Mouse (Mus musculus) liver, embryonic 11.5 days (tissue): ENCODE data around the gene Rnpepl1. TPM values are rescaled to one million over a fixed set of nuclear protein-coding genes. Genes with fewer than 3 reads are reported as not detected.
"Not testable (repeated sequence)": the region's sequence is repeated elsewhere in the genome, so short reads cannot be mapped to it uniquely, and the experiment has no call there.

Experiments used
- ATAC-seq: fragments of 200-750 bp; cut with Nextera tagmentation; replicated peaks from 2 replicates; pipeline ENCODE4 v1.8.0; 2017; ENCODE audit warnings: moderate number of reproducible peaks, mild to moderate bottlenecking, moderate TSS enrichment, moderate library complexity; ENCODE audit not compliant: low FRiP score
- DNase-seq: peaks from one replicate; pipeline ENCODE4 v3.0.0-alpha.2; 2017; ENCODE audit warnings: low spot score
- H3K27ac ChIP-seq: fragments of 300-500 bp; sonication (generic); 2 replicates; pipeline ENCODE4 v1.5.1; 2014; ENCODE audit warnings: mild to moderate bottlenecking, low read depth, low read length, control low read depth
- H3K27me3 ChIP-seq: fragments of 300-500 bp; sonication (generic); replicated peaks from 2 replicates; pipeline ENCODE4 v1.6.1; 2014; ENCODE audit warnings: low read length, mixed read lengths; ENCODE audit not compliant: control insufficient read depth, insufficient read depth
- H3K36me3 ChIP-seq: fragments of 300-500 bp; sonication (generic); 2 replicates; pipeline ENCODE4 v1.6.1; 2014; ENCODE audit warnings: mild to moderate bottlenecking, low read length, moderate library complexity, mixed read lengths; ENCODE audit not compliant: control insufficient read depth, insufficient read depth
- H3K4me1 ChIP-seq: fragments of 300-500 bp; sonication (generic); replicated peaks from 2 replicates; pipeline ENCODE4 v1.6.1; 2014; ENCODE audit warnings: low read length, mixed read lengths; ENCODE audit not compliant: control insufficient read depth, insufficient read depth
- H3K4me2 ChIP-seq: fragments of 300-500 bp; sonication (generic); 2 replicates; pipeline ENCODE4 v1.6.1; 2014; ENCODE audit warnings: mild to moderate bottlenecking, control low read depth, moderate library complexity
- H3K4me3 ChIP-seq: fragments of 300-500 bp; sonication (generic); 2 replicates; pipeline ENCODE4 v1.5.1; 2014; ENCODE audit warnings: low read depth, low read length, control low read depth
- H3K9ac ChIP-seq: fragments of 300-500 bp; sonication (generic); 2 replicates; pipeline ENCODE4 v1.6.1; 2014; ENCODE audit warnings: low read depth, low read length, control low read depth
- H3K9me3 ChIP-seq: fragments of 300-500 bp; sonication (generic); 2 replicates; pipeline ENCODE4 v1.6.1; 2016; ENCODE audit warnings: low read length, inconsistent platforms, mixed read lengths; ENCODE audit not compliant: control insufficient read depth
- WGBS: fragments of 180-500 bp; shearing (Covaris S2); extraction: QIAGEN DNeasy Blood & Tissue Kit; methylation state at CpG from one replicate; pipeline ENCODE4 v1.1.7; 2014; 5-methylcytosine and 5-hydroxymethylcytosine counted together
- polyA plus RNA-seq: library from polyadenylated mRNA; unstranded; fragments of >200 nt; fragmentation: Nextera tagmentation; extraction: Ambion mirVana; gene quantifications from 2 replicates; pipeline ENCODE4 v1.2.1, GENCODE M21; 2014

Rnpepl1 gene
- polyA plus RNA-seq, 1 experiment from 2014 or later, result 26.5 TPM

- ATAC-seq, result no peak
- peaks cover 17% of the 10 kb centered on the region for H3K36me3 ChIP-seq
- 93% methylated on average over 19 of the region's 19 CpGs for WGBS
These were observed 32.8 kb downstream of the Rnpepl1 start for GRCm38 (mm10) chr1:92943219-92943989.

GRCm38 (mm10) chr1:92947966-92948365 is 37.4 kb downstream of the Rnpepl1 start:
- Histone ChIP-seq H3K27me3 (no peaks in the 10 kb centered on the region), H3K9ac (no peak overlapping the region), H3K4me2 (no peak overlapping the region), H3K27ac (no peak overlapping the region), H3K9me3 (no peaks in the 10 kb centered on the region), H3K4me3 (no peak overlapping the region), H3K36me3 (peaks cover 9% of the 10 kb centered on the region), H3K4me1 (no peaks in the 10 kb centered on the region)
- 91% methylated on average over 3 of the region's 3 CpGs for WGBS
- ATAC-seq (no peak), DNase-seq (no peak)

More at GRCm38 (mm10) chr1:92943219-92943989, 32.8 kb downstream of the Rnpepl1 start:
- no peak for DNase-seq
- H3K9ac ChIP-seq, result no peak overlapping the region
- H3K4me2 ChIP-seq, result no peak overlapping the region
- no peaks in the 10 kb centered on the region for H3K9me3 ChIP-seq
- H3K4me3 ChIP-seq, result no peak overlapping the region
- no peaks in the 10 kb centered on the region for H3K4me1 ChIP-seq
- H3K27me3 ChIP-seq, result no peaks in the 10 kb centered on the region
- H3K27ac ChIP-seq, result no peak overlapping the region

- no peak overlapping the region for H3K27ac ChIP-seq
- H3K9ac ChIP-seq, result no peak overlapping the region
- peaks cover 9% of the 10 kb centered on the region for H3K36me3 ChIP-seq
- no peak overlapping the region for H3K4me2 ChIP-seq
- H3K27me3 ChIP-seq, result no peaks in the 10 kb centered on the region
- H3K4me3 ChIP-seq, result no peak overlapping the region
- 61% methylated on average over 6 of the region's 6 CpGs for WGBS
- DNase-seq, result no peak
- H3K9me3 ChIP-seq, result no peaks in the 10 kb centered on the region
- no peaks in the 10 kb centered on the region for H3K4me1 ChIP-seq
- ATAC-seq, result no peak
These were observed 38.8 kb downstream of the Rnpepl1 start for GRCm38 (mm10) chr1:92949426-92949825.

GRCm38 (mm10) chr1:92950607-92951006 is 40.0 kb downstream of the Rnpepl1 start, which contains the start of gene Gpr35:
Gene Gpr35 (plus strand): TSS chr1:92950865.
- Histone ChIP-seq H3K9me3 (no peaks in the 10 kb centered on the region), H3K9ac (no peak within 1 kb of the TSS), H3K27ac (no peak within 1 kb of the TSS), H3K4me2 (no peak within 1 kb of the TSS), H3K4me3 (no peak within 1 kb of the TSS), H3K27me3 (no peaks in the 10 kb centered on the region), H3K4me1 (no peaks in the 10 kb centered on the region), H3K36me3 (0 out of 2 replicates have a peak, but pooled peaks cover 5% of the 10 kb centered on the region)
- ATAC-seq (no peak), DNase-seq (no peak)
- WGBS, result 62% methylated on average over 5 of the region's 5 CpGs

- ATAC-seq (no peak), DNase-seq (no peak)
- no peaks in the 10 kb centered on the region for H3K9me3 ChIP-seq
- no peak overlapping the region for H3K27ac ChIP-seq
- H3K4me3 ChIP-seq, result no peak overlapping the region
- H3K4me1 ChIP-seq, result no peaks in the 10 kb centered on the region
- no peak overlapping the region for H3K9ac ChIP-seq
- no peak overlapping the region for H3K4me2 ChIP-seq
- H3K36me3 ChIP-seq, result no peaks in the 10 kb centered on the region
- 66% methylated on average over 2 of the region's 2 CpGs for WGBS
- no peaks in the 10 kb centered on the region for H3K27me3 ChIP-seq
These were observed 43.1 kb downstream of the Rnpepl1 start for GRCm38 (mm10) chr1:92953641-92954040.

GRCm38 (mm10) chr1:92956571-92957335 is 46.2 kb downstream of the Rnpepl1 start:
- peak; percentile 57 for ATAC-seq
- H3K4me2 ChIP-seq, result peak overlapping the region; percentile 54
- peak overlapping the region; percentile 7; the same call in 1 of the 2 replicates for H3K9ac ChIP-seq
- not testable (repeated sequence) for DNase-seq, H3K27me3 ChIP-seq, H3K9me3 ChIP-seq, H3K36me3 ChIP-seq, H3K4me3 ChIP-seq, H3K27ac ChIP-seq, H3K4me1 ChIP-seq
- WGBS, result 3% methylated on average over 10 of the region's 11 CpGs

- no peak overlapping the region for H3K4me2 ChIP-seq
- DNase-seq (no peak), ATAC-seq (no peak)
- no peaks in the 10 kb centered on the region for H3K36me3 ChIP-seq
- H3K9ac ChIP-seq, result no peak overlapping the region
- H3K4me3 ChIP-seq, result no peak overlapping the region
- no peaks in the 10 kb centered on the region for H3K9me3 ChIP-seq
- 88% methylated on average over 1 of the region's 1 CpGs for WGBS
- no peak overlapping the region for H3K27ac ChIP-seq
- no peaks in the 10 kb centered on the region for H3K4me1 ChIP-seq
- H3K27me3 ChIP-seq, result no peaks in the 10 kb centered on the region
These were observed 48.4 kb downstream of the Rnpepl1 start for GRCm38 (mm10) chr1:92958999-92959398.

- H3K9ac ChIP-seq, DNase-seq, H3K4me1 ChIP-seq, H3K4me2 ChIP-seq, ATAC-seq, H3K27me3 ChIP-seq, H3K9me3 ChIP-seq, H3K4me3 ChIP-seq, H3K27ac ChIP-seq, H3K36me3 ChIP-seq: not testable (repeated sequence)
- 86% methylated on average over 6 of the region's 6 CpGs for WGBS
These were observed 60.2 kb downstream of the Rnpepl1 start for GRCm38 (mm10) chr1:92970791-92971190.
